Mouse (Mus musculus): ENCODE data around the gene Tns1. TPM values are rescaled to one million over a fixed set of nuclear protein-coding genes. Genes with fewer than 3 reads are reported as not detected.
"Not testable (repeated sequence)": the region's sequence is repeated elsewhere in the genome, so short reads cannot be mapped to it uniquely, and the experiment has no call there.

Tns1 gene
- total RNA-seq, 2 experiments from 2014 or later = 36.1 to 50.9 TPM

DNA sequence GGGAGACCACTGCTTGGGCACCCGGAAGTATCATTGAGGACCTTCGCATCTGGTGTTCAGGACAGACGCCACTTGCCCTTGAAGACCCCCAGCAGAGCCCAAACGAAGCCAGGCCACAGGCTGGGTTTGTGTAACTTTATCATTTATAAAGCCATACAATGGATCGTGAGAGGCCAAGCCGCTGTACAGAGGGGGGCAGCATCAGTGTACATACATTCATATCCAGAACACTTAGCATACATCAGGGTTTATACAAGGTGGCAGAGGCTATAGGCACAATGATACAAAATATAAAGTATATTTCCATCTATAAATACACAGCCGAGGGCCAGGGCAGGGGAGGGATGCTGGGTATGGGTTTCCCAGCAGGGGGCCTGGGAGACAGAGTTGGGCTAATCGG, 214.1 kb downstream of the Tns1 start:
- peak in 1 of 2 experiments; percentile 1 for DNase-seq (ENCODE audit: low spot score in 2 of 2)
- intact Hi-C loops (cut with DNase I) = no loop called here

- peak in 1 of 2 experiments; percentile 2 for DNase-seq (ENCODE audit: low spot score in 2 of 2)
- intact Hi-C loops (cut with DNase I) = no loop called here
Observed at GRCm38 (mm10) chr1:73909191-73909983, 214.9 kb downstream of the Tns1 start.

- DNase-seq (ENCODE audit: low spot score in 2 of 2) = no peak
Observed at GRCm38 (mm10) chr1:73908081-73908960, 215.9 kb downstream of the Tns1 start.

DNA sequence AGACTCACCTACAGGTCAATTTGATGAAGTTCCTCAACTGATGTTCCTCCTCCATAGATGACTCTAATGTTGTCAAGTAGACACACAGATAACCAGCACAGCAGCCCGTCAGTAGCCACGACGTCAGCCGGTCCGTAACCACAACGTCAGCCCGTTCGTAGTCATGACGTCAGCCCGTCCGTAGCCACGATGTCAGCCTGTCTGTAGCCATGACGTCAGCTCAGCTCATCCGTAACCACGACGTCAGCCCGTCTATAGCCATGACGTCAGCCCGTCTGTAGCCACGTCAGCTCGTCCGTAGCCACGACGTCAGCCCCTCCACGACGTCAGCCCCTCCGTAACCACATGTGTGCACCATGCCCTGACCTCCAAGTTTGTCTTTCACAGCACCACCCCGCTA, 217.1 kb downstream of the Tns1 start:
- intact Hi-C loops (cut with DNase I) = no loop called here
- DNase-seq (ENCODE audit: low spot score in 2 of 2) = no peak

More at GRCm38 (mm10) chr1:73908081-73908960, 215.9 kb downstream of the Tns1 start:
- intact Hi-C loops (cut with DNase I) = no loop called here

GRCm38 (mm10) chr1:73906376-73906775, 217.9 kb downstream of the Tns1 start:
- no peak for DNase-seq (ENCODE audit: low spot score in 2 of 2)
- intact Hi-C loops (cut with DNase I) = no loop called here

GRCm38 (mm10) chr1:73905811-73906190, 218.4 kb downstream of the Tns1 start:
- intact Hi-C loops (cut with DNase I) = no loop called here
- no peak for DNase-seq (ENCODE audit: low spot score in 2 of 2)

DNA sequence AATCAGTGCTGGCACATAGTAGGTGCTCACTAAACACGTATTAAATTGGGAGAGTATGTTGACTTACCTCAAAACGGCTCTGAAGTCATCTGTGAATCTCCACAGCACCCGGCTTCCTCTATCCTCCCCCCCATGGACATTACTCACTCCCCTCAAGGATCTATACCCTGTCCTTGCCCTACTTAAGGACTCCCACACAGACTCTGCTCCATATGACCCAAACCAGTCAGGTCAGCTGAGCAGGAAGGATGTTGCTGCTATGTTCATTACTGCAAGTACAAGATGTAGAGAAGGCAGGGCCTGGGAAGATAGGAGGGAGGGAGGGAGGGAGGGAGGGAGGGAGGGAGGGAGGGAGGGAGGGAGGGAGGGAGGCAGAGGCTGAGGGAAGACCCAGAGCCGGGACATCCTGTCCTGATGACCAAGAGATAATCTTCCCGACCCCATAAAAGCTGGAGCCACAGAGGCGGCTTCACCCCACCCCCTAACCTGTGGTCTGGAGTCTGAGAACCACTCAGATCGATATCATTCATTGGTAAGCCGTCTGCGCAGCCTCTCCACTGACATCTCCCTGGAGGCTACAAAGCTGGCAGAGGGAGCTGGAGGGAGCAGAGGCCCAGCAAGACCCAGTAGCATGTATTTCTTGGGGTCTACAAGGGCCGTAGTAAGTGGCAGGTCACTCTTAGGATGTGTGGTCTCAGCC, 219.0 kb downstream of the Tns1 start:
- intact Hi-C loops (cut with DNase I) = no loop called here
- DNase-seq (ENCODE audit: low spot score in 2 of 2) = no peak

DNA sequence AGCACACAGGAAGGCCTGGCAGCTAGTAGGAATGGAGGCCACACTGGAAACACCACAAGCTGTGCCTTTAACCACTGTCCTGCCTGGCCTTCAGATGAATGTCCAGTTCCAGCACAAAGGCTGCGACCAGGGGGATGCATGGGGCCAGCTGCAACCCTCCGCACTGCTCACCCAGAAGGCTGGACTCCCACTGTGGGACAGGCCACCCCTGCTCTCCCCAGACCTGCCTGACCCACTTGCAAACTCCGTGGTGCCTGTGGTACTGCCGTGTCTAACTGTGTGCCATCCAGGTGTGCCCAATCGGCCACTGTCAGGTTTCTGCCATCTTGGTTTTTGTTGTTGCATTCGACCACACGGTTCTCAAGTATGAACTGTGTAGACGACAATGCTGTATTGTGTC, 219.6 kb downstream of the Tns1 start:
- no peak for DNase-seq (ENCODE audit: low spot score in 2 of 2)
- intact Hi-C loops (cut with DNase I) = no loop called here

GRCm38 (mm10) chr1:73903035-73903434, 221.2 kb downstream of the Tns1 start:
- no peak for DNase-seq (ENCODE audit: low spot score in 2 of 2)
- intact Hi-C loops (cut with DNase I) = loop anchor here (2.0 kb wide), 1 partner anchor 294 kb away; no protein-coding TSS in a partner anchor

DNA sequence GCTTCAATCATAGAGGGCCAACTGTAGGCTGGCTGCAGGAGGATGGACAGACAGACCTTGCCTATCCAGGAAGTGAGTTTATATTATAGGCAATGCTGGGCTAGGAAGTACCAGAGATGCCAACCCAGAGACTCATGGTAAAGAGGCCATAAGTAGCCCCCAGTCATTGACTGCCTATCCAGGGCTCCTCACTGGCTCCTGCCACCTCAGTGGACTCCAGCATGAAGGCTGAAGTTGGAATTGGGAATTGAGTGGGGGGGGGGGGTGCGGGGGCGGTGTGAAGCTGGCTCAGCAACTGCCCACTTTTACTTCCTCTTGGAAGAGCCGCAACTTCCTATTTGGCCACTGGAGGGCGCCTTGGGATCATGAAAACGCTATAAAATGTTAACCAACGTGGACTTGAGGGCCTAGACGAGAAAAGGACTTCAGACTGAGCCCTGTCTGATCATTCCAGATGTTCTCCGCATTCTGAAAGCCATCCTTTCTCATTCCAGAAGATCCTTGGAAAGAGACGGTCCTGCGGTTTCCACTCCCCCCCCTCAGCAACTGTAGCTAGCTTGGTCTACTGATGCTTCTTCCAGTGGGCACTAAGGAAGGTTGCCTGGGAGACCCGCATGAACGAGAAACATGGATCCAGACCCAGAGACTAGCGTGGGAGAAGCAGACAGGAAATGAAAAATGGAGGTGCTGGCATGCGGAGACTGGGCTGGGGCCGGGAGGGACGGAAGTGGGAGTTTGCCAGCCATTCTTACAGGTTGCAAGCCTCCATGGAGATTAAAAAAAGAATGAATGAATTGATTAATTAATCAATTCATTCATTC, 221.9 kb downstream of the Tns1 start:
- DNase-seq (ENCODE audit: low spot score in 2 of 2) = peak; percentile 65 to 72
- intact Hi-C loops (cut with DNase I) = loop anchor here (1.0 to 2.0 kb wide), 3 partner anchors 84 to 294 kb away; no protein-coding TSS in a partner anchor

- intact Hi-C loops (cut with DNase I) = loop anchor here (1.0 kb wide), 1 partner anchor 224 kb away; the partner anchor contains the start of gene Rufy4
- DNase-seq (ENCODE audit: low spot score in 2 of 2) = peak; percentile 61 to 78
Observed at GRCm38 (mm10) chr1:73901496-73901899, 222.8 kb downstream of the Tns1 start.

- DNase-seq (ENCODE audit: low spot score in 2 of 2); intact Hi-C loops (cut with DNase I): not testable (repeated sequence)
Observed at GRCm38 (mm10) chr1:73895451-73895850, 228.8 kb downstream of the Tns1 start.

- DNase-seq (ENCODE audit: low spot score in 2 of 2) = no peak
- intact Hi-C loops (cut with DNase I) = no loop called here
Observed at GRCm38 (mm10) chr1:73880731-73881130, 243.5 kb downstream of the Tns1 start.

GRCm38 (mm10) chr1:73875676-73876218, 248.5 kb downstream of the Tns1 start:
- intact Hi-C loops (cut with DNase I) = no loop called here
- no peak for DNase-seq (ENCODE audit: low spot score in 2 of 2)

- intact Hi-C loops (cut with DNase I) = no loop called here
- DNase-seq (ENCODE audit: low spot score in 2 of 2) = no peak
Observed at GRCm38 (mm10) chr1:73864314-73864713, 259.9 kb downstream of the Tns1 start.

- no peak for DNase-seq (ENCODE audit: low spot score in 2 of 2)
- intact Hi-C loops (cut with DNase I) = no loop called here
Observed at GRCm38 (mm10) chr1:73863074-73863431, 261.2 kb downstream of the Tns1 start.

DNA sequence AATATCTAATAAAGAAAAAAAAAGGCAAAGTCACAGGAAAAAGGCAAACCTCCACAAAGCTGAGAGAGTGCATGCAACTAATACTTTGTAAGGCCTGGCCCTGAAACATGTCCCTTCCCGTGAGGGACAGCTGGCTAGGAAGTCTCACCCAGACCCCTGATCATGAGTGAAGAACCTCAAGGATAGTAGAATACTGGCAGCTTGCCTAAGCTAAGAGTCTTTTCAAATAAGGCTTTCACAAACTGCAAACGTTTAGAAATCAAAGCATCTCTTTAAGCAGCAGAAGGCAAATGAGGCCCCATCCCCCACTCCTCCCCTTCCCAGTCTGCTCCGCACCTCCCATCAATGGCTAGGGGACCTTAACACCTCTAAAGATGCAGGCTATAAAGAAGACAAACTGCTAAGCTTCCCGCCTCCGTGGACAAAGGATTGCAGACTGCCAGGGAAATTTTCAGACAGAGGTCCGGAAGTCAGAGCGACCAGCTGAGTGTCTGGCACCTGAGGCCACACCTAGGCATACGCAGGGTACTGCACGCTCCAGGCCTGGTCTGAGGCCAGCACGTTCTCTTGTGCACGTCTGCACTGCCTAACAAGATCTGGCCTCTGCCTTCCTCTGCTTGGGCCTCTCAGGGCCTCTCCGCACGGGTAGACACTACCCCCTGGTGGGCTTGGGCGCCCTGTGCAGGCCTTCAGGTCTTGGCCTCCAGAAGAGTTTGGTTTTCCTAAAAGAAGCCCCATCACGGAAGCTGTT, 261.8 kb downstream of the Tns1 start:
- no peak for DNase-seq (ENCODE audit: low spot score in 2 of 2)
- intact Hi-C loops (cut with DNase I) = no loop called here

DNA sequence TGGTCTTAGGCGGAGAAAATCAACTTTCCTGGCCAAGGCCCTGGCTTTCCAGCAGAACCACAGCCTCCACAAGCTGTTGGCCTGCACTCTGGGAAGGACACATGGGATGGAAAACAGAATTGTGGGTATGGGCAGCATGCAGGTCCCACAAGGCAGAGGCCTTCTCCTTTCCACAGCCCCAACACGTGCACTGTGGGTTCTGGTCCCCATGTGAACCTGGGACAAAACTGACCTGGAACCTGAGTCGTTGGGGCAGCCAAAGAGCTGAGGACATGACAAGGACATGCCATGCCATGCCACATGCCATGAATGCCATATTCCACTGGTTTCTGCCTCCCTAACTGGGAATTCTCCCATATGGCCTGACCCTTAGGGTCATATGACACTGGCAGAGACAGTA, 263.8 kb downstream of the Tns1 start:
- DNase-seq (ENCODE audit: low spot score in 2 of 2) = no peak
- intact Hi-C loops (cut with DNase I) = no loop called here
